Mouse (Mus musculus) layer of hippocampus, postnatal 10 days (tissue): Measurements from ENCODE around the gene Dtx4. TPM values are rescaled to one million over a fixed set of nuclear protein-coding genes. Genes with fewer than 3 reads are reported as not detected.

Experiments
- DNase-seq, 2 experiments: peaks; one replicate each; pipeline ENCODE4 v3.0.0; 2021; ENCODE audit warnings: low spot score in 2 of 2
- total RNA-seq, 2 experiments: library from RNA; stranded (reverse); gene quantifications; 2 replicates each; pipeline ENCODE4 v1.2.3; 2021

Dtx4 gene
- total RNA-seq, 2 experiments from 2014 or later = 48.1 to 55.5 TPM

DNA sequence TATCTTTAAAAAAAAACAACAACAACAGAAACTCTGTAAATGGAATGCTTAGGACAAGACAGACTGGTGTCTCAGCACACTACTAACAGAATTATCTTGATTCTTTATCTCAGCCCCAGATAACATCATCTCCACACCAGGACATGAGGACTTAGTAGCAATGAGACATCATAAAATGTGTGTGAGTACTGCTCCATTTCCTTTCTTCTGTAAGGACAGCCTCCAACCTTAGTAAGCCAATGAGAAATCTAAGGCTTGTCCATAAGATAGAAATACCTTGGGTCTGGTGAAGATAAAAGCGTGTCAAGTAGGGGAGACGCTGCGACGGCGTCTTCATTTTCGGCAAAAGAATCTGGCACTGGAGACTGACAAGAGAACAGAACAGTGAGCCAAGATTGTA lies 73.6 kb downstream of the Dtx4 start, which contains the start of gene Pfpl:
Gene Pfpl (plus strand): TSS at position 301 of the 400 bp plus-strand sequence.
- DNase-seq = no peak

DNA sequence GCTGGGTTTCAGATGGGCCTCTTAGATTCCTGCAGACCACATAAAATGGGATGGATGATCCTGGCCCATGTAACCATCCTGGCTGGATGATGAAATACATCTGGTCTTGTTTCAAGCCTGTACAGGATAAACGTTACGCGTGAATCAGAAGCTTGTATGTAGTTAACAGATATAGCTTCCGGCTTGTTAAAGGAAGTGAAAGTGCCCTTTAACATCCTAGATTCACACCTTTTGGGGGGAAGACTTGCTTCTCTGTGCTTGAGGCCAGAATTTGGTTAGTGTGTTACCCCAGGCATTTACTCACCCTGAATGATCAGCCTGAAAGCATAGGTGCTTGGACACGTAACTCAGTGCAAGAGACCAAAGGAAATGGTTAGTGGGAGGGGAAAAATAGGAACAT lies 74.2 kb downstream of the Dtx4 start:
- no peak for DNase-seq

DNA sequence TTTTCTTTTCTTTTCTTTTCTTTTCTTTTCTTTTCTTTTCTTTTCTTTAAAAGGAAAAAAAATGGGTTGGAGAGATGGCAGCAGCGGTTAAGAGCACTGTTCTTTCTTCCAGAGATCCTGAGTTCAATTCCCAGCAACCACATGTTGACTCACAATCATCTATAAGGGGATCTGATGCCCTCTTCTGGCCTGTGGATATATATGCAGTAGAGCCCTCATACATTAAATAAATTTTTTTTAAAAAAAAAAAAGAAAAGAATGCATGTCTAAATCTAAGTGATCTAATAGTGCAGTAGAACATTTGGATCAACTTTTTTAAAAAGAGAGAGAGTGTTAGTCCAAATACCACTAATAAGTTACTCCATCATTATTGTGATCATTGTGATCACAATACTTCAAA lies 79.6 kb downstream of the Dtx4 start:
- DNase-seq = no peak

DNA sequence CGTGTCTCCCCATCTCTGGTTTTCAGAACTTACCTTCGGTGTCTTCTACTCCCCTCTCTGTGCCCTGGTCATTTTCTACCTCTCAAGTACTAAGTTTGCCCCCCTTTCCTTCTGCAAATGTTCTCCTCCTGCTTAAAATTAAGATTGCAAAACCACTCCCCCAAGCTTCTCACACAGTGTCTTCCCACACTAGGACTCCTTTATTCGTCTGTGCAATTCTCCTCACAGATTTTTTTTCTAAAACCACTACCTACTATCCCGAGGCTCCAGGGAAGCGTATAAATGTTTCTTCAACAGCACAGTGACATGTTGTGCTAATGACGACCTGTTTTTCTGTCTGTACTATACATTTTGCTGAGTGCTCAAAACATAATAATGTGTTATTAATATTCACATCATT lies 80.7 kb downstream of the Dtx4 start:
- no peak for DNase-seq

DNA sequence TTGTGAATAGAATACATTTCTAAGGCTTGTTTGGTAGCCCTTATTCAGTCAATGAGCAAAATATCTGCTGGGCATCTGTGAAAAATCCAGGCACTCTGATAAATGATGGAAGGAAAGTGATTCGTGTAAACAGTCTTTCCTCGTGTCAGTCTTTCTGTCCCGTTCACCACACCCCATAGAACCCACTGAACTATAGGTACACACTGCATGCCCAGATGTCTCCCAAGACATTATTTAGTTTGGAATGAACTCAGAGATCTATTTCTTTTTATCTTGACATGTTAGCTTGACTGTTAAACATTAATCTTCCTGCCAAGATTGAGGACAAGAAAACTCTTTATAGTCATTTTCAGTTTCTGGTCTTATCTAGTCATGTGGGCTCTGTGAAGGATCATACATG lies 82.9 kb downstream of the Dtx4 start:
- no peak for DNase-seq

DNA sequence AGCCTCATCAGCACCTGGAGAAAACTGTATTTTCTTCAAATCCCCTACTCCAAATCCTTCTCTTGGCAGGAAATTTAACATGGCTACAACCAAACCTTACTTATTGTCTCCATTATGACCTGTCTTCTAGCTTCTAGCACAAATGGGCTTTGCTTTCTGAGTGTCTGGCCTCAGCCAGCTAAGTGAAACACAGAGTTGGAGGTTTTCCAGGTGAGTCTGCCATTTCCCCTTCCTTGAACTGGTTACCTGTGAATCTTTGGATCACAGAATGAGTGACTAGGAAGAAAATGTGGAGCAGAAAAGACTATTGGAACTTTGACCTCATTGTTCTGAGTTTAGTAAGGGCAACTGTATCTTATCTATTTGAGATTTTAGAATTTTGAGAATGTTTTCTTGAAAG lies 83.9 kb downstream of the Dtx4 start, which contains the start of gene Olfr1441:
Gene Olfr1441 (plus strand): TSS at position 73 of the 400 bp plus-strand sequence.
- no peak for DNase-seq

Other genes with a start within 250 kb of the Dtx4 start
- not detected for gene Olfr235, start 240.4 kb downstream of the Dtx4 start, total RNA-seq
- gene Olfr1434, start 221.6 kb downstream of the Dtx4 start, total RNA-seq = not detected
- not detected for gene Olfr1436, start 202.3 kb downstream of the Dtx4 start, total RNA-seq
- not detected for gene Olfr1437, start 176.4 kb downstream of the Dtx4 start, total RNA-seq
- gene Olfr1438-ps1, start 165.5 kb downstream of the Dtx4 start, total RNA-seq = not detected
- gene Olfr1440, start 114.2 kb downstream of the Dtx4 start, total RNA-seq = not detected
- gene Olfr1441, start 84.0 kb downstream of the Dtx4 start, total RNA-seq = not detected
- gene Pfpl, start 73.5 kb downstream of the Dtx4 start, total RNA-seq = not detected
- gene Mpeg1, start 40.7 kb downstream of the Dtx4 start, total RNA-seq = 1 to 10 TPM; 4.6 to 4.8 TPM
- 1 to 10 TPM; 3.9 to 4.1 TPM for gene Fam111a, start 44.3 kb upstream of the Dtx4 start, total RNA-seq
- under 1 TPM; 0.29 to 0.30 TPM for gene Gm4952, start 98.5 kb upstream of the Dtx4 start, total RNA-seq
- under 1 TPM in 1 of 2 experiments, not detected in 1; 0.23 TPM for gene Glyat, start 131.9 kb upstream of the Dtx4 start, total RNA-seq
- gene Olfr1442, start 169.0 kb upstream of the Dtx4 start, total RNA-seq = not detected
- gene Olfr1443, start 176.7 kb upstream of the Dtx4 start, total RNA-seq = not detected
- gene Keg1, start 194.3 kb upstream of the Dtx4 start, total RNA-seq = not detected